Mouse (Mus musculus) cerebellum, adult (tissue): ENCODE data around the gene Capn11.

Experiments
- ATAC-seq: cut with Nextera tagmentation; 2 replicates; pipeline ENCODE4 v1.9.2; 2017; ENCODE audit warnings: mild to moderate bottlenecking, moderate library complexity, mixed read lengths; ENCODE audit not compliant: insufficient number of reproducible peaks, low FRiP score, low TSS enrichment

Capn11 gene

DNA sequence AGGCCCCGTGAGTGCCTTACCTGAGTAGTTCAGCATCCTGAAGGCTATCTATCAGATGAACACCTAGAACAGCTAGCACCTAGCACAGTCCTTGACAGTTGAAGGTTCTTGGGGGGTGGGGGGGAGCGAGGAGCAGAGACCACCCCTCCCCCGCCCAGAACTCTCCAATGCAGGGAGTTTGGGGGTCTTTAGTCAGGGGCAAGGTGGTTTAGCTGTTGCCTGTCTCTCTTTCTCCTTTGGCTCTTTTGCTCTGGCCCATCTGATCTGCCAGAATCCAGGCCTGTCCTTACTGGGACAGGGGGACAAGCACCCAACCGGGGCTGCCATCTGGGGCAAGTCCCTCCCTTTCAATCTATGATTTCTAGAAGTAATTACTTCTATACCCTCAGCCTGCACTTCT, at the start of gene Capn11:
Gene Capn11, minus strand, starts transcription at position 101 of the 400 bp plus-strand sequence.
- no peak for ATAC-seq

DNA sequence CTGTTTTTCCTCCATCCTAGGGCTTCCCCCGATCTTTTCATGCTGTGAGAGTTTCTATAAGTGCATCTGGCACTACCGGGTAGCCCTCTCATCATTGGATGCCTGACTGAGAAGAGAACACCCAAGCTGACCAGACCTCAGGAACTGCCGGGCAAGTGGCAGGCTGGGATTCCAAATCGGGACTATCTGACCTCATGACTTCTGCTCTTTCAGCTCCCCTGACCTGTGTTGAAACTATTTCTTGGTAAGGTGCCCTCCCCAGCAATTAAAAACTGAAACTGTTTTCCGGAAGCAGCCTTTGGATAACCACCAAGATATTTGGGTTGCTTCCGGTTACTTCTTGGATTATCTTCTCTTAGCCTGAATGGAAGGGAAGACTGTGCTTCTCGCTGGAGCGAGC, 49.1 kb upstream of the Capn11 start:
- ATAC-seq = no peak

DNA sequence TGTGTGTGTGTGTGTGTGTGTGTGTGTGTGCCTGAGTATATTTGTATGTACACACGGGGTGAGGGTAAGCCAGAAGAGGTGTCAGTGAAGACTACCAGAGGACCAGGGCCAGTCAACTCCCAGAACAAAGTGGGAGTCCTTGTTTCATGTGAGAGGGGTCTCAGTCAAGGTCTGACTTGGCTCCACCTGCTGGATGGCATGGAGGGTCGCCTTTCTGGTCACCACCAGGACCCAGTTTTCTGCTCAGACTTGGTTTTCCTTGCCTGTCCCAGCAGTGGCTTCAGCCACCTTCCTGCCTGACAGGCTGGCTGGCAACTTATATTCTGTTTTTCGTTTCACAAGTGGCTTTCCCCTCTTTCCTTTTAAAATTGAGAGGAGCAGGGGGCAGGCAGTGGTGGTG, 48.3 kb upstream of the Capn11 start:
- no peak for ATAC-seq

DNA sequence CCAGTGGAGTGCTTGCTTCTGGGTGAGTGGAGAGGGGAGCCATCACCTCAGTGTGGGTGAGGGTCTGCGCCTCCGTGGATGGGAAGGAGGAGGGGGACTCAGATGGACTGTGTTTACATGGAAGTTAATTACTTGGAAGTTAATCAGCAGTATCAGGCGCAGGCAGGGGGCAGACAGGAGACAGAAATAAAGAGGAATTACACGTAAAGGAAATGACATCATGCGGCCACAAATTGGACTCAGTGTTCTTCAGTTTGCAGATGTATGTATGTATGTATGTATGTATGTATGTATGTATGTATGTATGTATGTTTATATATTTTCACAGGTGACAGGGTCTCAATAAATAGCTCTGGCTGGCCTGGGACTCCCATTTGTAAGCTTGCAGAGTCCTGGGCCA, 47.7 kb upstream of the Capn11 start:
- ATAC-seq = no peak

DNA sequence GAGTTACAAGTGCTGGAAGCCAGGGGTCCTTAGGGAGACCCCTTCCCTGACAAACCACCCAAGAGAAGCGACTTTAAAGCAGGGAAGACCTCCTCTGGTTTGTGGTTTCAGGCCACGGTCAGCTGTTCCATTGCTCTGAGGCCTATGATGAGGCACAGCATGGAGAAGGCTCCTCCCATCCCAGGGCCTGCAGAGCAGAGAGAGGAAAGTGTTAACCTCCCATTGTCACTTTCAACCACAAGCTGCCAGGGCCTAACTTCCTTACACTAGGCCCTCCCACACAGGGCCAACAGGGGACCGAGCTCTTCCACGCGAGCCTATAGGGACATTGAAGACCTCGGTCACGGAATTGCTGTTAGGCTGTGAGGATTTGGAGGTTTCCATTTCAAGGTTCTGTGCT, 44.1 kb upstream of the Capn11 start:
- no peak for ATAC-seq

DNA sequence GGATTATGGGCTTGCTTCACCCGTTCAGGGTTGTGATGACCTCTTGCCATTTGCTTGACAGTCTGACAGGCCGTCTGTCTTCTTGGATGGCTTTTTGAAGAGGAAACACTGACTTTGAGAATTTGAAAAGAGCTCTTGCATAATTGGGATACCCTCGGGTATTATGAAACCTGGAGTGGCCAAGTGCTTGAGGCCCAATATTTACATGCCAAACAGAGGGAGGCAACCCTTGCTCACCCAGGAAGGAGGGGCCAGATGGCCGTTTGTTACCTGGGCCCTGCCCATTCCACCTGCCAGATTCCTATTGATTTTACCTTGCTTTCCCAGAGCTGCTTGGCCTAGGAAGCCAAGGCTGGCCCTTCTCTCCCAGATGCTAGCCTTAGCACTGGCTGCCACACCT, 43.1 kb upstream of the Capn11 start:
- ATAC-seq = no peak

DNA sequence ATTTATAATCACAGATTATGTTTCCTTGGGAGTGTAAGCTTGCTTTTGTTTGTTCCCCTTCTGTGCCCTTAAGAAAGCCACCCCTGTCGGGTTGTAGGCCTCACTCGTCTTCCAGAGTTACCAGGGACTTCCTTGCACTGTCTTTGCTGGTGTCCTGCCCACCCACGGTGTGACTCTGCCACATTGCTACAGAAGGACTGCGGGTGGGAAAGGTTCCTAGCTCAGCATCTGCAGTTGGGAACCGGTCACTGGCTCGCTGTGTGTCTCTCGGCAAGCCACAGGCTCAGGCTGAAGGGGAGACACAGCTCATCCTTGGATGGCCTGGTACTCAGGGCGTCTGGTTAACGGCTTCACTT, 42.1 kb upstream of the Capn11 start:
- no peak for ATAC-seq

DNA sequence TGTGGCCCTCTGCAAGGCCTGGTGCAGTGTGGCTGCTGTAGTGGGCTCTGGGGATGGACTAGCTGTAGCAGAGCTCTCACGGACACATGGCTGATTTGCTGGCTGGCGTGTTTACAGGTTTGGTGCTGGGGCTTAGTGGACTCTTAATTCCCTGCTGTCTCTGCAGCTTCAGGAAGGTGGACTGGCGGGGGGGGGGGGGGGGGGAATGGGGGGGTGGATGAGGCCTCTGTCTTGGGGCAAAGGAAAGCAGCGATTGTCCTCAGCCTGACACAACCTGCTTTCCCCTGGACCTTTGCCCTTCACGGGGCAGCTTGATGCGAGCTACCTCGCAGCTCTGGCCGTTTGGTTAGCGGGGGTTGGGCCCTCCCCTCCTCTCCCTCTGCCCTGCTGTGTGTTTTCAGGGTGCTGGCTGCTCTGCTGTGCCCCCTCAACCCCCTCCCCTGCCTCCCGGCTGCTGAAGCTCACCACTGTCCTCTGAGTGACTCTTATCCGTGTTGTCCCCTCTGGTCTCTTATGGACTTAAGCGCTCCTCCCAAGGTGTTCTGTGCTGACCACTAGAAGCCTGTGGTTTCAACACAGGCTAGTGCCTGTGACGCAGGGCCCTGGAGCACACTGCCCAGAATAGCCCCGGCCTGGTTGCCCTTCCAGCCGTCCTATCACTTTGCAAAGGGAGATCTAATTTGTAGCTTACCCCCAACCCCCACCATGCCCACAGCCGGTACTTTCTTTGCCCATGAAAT, 41.5 kb upstream of the Capn11 start:
- ATAC-seq = no peak

DNA sequence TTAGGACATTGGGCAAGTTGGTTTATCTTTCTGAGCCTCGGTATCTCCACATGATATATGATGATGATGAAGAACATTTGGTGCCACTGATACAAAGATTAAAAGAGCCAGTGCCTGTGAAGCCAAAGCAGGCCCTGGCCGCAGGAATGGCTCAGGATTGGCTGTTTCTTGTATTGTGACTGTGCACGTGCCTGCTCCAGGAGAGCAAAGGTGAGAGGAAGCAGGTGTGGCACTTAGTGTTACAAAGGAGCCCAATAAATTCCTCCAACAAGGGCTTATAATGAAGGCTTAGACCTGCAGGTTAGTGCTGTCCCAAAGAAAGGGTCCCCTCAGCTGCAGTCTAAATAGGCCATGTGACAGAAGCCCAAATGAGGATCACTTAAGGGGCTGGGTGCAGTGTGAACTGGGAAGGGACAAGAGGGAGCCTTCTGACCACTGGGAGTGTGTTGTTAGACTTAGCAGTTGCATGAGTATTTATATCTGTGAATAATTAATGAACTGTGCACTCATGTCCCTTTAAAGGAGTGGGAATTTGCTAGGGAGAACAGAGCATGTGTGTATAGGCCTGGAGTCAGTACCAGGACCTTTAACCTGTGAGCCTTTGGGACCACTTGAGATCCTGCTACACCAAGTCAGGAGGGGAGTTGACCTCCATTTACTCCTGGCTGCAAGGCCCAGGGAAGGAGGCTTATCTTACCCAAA, 40.1 kb upstream of the Capn11 start:
- ATAC-seq = no peak

DNA sequence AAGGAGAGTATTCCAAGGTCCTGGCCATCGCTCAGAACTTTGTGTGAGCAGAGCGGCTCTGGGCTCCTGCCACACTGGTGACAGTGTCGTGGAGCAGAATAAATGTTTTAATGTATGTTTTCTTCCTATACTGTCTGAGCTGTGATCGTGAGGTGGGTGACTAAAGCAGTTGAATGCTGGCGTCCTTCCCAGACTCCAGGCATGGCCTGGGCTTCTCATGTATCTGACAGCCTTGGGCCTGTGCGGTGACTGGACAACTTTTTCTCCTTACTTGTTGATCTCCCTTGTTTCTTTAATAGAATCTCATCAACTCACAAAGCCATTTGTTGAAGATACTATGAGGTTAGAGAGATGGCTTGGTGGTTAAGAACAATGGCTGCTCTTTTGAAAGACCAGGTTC, 39.2 kb upstream of the Capn11 start:
- no peak for ATAC-seq

DNA sequence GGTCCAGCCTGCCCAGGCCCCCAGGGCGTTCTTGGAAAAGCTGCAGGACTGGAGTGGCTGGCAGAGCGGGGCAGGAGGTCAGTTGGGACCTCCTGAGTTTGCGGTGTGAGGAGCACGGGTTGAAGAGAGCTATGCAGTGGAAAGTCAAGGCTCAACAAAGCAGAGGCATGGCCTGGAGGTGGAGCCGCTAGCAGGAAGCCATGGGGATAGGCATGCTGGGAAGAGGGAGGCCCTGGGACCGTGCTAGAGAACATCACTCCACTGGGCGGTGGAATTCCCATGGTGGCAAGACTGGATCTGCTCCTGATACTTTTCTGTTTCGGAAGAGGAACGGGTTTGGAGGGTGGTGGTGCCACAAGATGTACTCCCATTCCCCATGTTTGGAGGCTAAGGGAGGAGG, 37.9 kb upstream of the Capn11 start:
- no peak for ATAC-seq

DNA sequence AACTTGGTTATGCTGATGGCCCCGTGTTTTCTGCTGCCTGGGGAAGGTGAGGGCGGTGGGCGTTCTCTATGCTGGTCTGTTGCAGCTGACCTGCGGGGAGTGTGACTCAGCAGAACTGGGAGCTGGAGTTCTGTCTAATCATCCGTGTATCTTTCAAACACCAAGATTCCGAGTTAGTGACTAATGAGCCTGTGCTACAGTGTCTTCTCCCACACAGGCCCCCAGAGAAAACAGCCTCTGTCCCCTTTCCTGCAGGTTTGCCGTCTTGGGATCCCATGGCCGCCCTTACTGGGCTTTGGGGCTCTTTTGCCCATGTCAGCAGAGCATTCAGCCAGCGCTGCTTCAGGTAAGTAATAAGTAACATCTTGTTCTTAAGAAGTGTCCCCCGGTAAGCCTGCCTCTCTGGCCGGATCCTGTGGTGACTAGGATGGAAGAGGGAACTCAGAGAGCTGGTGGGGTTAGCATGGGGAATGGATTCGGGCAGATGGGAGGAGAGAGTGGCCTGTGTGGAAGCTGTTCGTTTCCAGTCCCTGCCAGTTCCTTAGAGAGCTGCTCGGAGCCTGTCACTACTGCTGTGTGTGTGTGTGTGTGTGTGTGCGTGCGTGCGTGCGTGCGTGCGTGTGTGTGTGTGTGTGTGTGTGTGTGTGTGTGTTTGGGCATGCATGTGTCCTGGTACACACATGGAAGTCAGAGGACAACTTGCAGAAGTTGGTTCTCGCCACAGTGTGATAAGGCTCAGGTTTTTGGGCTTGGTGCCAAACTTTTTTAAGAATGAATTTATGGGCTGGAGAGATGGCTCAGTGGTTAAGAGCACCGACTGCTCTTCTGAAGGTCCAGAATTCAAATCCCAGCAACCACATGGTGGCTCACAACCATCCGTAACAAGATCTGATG, 36.3 kb upstream of the Capn11 start:
- no peak for ATAC-seq

DNA sequence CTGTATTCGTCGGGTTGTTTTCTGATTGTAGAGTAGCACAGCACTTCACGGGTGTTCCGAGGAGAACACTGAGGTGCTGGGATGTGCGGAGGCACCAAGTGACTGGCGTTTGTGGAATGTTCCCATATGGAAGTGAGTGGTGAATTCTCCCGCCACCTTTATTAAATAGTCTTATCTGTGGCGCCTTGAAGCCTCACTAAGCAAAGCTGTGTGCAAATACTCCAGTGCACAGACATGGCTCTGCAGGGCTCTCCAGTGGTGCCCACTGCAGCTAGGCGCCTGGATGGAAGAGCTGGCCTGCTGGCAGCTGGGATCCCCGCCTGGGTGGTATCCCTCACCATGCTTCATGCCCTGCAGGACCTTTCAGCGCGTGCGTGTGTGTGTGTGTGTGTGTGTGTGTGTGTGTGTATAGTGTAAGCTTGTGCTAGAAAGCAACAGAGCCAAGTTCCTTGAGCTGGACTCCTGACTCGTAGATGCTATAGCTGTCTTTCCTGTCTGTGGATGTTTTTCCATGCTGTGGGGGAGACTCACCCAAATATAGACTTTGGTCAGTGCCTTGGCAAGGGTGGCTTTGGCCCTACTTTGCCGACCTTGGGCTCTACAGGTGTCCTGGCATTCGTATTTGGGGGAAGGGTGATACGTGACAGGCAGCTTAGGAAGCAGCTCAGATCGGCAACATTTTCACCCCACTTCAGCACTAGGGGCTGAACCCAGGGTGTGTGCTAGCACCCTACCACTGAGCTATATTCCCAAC, 34.9 kb upstream of the Capn11 start:
- no peak for ATAC-seq

DNA sequence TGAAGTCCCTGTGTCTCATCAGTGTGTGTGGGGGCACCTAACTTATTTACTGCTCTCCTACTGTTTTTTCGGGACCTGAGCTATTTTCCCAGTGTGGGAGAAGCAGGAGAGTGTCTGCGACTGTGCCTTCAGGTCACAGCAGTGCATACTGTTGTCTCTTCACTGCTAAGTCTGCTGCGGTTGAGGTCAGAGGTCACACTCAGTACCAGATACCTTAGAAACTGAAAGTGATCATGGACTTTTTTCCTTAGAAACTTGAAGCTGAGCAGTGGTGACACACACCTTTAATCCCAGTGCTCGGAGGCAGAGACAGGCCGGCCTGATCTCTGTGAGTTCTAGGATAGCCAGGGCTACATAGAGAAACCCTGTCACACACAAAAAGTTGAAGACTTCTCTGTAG, 33.0 kb upstream of the Capn11 start:
- no peak for ATAC-seq

DNA sequence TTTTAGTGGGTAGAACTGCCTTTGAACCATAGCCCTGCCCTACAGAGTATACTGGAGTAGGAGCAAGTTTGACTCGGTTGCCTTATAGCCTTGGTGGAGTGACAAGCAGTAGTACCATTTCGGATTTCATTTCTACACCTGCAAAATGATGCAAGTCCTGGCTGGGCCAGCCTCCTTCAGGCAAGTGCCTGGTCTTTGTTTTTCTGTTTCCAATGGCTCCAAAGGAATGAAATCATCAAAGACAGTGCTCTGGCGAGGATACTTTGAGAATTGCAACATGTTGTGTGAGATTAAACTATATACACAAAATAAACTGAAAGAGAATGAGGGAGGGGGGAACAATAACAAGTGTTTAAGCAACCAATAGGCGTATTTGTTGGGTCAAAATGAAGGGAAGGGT, 30.9 kb upstream of the Capn11 start:
- ATAC-seq = no peak

DNA sequence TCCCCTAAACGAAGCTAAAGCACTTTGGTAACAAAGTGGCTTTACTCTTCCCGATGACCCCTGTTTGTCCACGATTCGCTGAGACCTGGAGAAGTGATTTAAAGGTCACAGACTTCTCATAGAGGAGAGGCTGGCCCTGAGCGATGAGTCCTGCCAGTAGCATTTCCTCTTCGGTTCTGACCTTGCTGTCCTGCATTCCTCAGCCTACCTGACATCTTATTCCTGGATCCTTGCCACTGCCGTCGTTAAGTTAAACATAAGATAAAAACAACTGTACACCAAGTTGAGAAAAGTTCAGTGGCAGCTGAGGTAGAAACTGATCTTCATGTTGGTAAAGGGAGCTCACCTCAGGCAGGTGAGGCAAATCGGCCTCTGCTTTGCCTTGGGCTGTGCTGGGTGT, 30.0 kb upstream of the Capn11 start:
- ATAC-seq = no peak

DNA sequence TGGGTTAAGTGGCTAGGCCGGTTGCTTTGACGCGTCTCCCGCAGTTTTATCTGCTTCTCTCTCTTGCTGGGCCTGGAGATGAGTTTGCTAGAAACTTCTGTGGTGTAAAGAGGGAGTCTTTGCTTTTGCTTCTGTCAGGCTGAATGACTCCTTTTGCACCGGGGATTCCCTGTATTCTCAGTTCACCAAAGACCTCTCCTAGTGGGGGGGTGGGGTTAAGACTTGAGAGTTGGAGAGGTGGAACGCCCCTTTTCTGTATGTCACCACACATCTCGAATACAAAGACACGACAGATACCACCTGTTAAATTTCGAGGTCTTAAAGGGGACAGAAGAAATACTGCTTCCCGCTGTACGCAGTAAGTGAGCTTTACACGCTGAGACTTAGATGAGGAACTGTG, 27.6 kb upstream of the Capn11 start, which contains the start of gene Tmem63b:
Gene Tmem63b, minus strand, starts transcription at position 190 of the 400 bp plus-strand sequence.
- no peak for ATAC-seq

DNA sequence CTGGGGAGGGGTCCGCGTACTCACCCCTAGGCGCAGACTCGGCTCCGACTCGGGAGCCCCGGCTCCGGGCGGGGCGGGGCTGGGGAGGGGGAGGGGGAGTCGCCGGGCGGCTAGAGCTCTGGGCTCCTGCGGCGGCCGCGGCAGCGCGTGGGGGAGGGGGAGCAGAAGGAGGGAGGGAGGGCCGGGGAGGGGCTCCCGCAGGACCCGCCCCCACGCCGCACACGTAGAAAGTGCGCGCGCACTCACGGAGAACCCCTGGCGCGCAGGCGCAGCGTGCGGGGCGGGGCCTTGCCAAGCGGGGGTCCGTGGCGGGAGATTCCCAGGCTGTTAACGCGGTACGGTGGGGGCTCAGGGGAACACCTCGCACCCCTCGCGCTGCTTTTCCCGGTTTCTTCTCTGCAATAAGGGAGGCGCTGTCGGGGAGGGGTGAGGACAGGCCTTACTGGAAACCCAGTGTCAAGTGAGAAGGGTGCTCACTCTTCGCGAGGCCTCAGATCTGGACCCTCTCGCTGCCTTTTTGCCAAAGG, 27.0 kb upstream of the Capn11 start, which contains the start of gene Mrpl14:
Gene Mrpl14, plus strand, starts transcription at position 230 of the 527 bp plus-strand sequence.
- ATAC-seq = peak; percentile 59

DNA sequence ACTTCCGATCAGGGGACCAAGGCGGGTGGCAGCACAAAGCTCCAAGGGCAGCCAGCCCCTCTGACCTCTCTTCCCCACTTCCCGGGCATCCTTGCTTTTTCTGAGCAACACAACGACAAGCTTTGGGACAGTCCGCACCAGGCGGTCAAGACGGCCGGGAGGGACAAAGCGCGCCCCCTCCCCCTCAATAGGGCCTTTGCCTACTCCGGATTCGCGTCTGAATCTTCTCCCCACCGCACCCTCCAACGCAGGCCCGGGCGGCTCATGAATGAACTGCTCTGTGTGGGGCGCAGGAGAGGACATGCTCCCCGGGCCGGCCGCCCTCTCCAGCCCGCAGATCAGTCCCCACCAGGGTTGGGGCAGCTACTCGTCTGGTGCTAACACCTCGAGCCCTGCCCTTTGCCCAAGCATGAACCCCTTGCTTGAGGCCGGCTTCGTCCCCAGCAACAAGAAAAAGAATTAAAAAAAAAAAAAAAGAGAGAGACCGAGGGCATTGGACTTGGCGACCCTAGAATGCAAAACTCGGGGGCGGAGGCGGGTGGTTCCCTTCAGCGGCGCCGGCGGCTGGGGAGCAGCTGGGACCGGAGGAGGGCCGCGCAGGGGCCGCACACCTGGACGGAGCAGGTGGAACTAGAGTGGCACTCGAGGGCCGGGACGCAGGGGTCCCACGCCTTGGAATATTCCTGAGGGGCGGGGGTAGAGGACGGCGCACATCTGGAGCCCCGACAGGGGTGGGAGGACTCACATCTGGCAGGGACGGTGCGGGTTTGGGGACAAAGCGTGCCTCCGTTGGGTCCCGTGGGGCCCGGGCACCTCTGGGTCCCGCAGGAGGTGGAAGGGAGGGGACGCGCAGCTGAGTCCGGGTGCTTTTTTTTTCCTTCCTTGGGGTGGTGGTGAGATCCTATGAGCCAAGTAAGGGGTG, 26.3 kb upstream of the Capn11 start:
- ATAC-seq = peak; percentile 64
